Mouse (Mus musculus): ENCODE results near the gene Sh3d21. TPM values are rescaled to one million over a fixed set of nuclear protein-coding genes. Genes with fewer than 3 reads are reported as not detected.
A peak's percentile ranks its signal among the peaks of the same experiment; 100 is the strongest.

Gene Sh3d21
- polyA plus RNA-seq, 1 experiment from 2014 or later = 0.41 TPM

DNA sequence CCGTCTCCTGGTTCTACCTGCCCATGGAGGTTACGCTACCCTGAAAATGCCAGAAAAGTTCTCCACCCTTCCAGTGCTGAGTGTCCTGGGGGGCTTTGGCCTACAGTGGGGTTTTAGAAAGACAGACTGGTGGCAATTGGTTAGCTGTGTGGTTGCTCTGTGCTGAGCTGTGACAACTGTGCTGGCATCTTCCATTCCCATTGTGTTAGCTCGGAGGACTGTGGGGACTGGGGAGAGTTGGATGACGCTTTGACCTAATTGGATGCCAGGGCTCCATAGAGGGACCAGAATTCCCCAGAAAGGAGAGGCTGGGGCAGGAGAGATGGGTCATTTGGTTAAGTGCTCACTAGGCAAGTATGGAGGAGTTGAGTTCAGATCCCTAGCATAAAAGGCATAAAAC lies 29.1 kb downstream of the Sh3d21 start:
- WGBS = 91% methylated on average over 4 of the region's 4 CpGs
- no peak for ATAC-seq
- no peaks in the 10 kb centered on the region for H3K9me3 ChIP-seq (replicated peaks)
- no peaks in the 10 kb centered on the region for H3K27me3 ChIP-seq
- H3K4me3 ChIP-seq = no peak overlapping the region
- H3K27ac ChIP-seq = no peak overlapping the region
- peaks cover 23% of the 10 kb centered on the region for H3K4me1 ChIP-seq
- H3K4me2 ChIP-seq = no peak overlapping the region
- H3K36me3 ChIP-seq (ENCODE audit: poor library complexity, severe bottlenecking) = peaks cover 76% of the 10 kb centered on the region
- no peak overlapping the region for H3K9ac ChIP-seq

DNA sequence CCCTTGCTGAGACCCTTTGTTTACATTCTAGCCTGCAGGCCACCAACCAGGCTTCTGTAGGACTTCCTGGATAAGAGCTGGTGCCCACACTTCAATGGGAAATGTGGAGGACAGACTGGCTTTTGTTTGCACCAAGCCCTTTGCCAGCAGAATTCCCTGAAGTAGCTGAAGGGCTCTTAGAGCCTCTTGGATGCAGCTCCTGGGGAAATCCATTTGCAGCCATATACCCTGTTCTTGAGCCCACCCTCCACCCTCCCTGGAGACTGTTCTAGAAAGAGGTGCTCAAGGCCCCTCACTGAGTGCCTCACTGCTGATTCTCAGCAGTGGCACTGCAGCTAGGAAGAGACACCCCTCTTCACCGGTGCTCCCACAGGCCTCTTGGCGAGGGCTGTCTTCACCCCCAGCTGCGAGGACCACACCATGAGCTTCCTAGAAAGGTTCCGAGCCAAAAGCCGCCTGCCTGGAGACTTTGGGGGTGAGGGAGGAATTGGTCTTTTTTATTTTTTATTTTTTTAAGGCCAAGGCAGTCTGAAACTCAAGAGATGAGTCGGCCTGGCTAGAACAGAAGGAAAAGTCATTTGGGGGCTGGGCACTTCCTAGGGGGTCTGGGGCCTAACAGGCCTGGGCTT lies 30.5 kb downstream of the Sh3d21 start:
- 86% methylated on average over 6 of the region's 6 CpGs for WGBS
- Histone ChIP-seq H3K4me2 (no peak overlapping the region), H3K4me1 (peaks cover 23% of the 10 kb centered on the region), H3K27ac (no peak overlapping the region), H3K4me3 (no peak overlapping the region), H3K27me3 (no peaks in the 10 kb centered on the region), H3K9ac (no peak overlapping the region), H3K36me3 (ENCODE audit: poor library complexity, severe bottlenecking) (peaks cover 76% of the 10 kb centered on the region), H3K9me3 (replicated peaks) (no peaks in the 10 kb centered on the region)
- no peak for ATAC-seq

DNA sequence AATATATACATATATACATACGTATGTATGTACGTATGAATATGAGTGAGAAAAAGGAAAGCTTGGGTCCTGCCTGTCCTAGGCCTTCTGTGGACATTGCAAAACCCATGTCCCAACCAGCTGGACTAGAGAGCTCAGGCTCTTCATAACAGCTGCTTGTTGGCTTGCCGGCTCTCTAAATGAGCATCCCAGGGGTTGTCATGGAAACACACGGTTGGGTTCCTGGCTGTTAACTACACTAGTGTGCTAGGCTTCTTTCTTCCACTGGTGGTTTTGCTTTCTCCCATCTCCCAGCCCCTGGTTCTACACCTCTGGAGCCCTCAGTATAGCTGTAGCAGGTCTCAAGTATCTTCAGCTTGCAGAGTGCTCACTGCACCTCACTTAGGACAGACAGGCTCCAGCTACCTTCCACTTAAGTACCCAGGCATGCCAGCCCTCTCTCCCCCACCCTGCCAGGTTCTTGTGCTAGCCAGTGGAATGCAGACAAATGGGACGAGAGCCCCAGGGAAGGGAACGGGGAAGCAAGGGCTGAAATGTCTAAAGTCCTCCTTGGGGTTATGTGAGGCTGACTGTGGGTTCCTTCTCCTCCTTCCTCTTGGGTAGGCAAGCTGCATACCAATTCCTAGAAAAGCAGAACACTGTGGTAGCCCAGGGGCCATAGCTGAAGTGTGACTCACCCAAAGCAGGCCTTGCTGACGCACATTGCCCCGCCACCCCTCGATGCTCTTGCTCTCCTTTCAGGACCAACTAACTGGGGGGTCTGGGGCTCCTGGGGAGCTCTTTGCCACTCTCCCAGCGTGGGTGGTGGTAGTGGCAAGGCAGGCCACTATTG lies 31.8 kb downstream of the Sh3d21 start:
- H3K4me1 ChIP-seq = peaks cover 23% of the 10 kb centered on the region
- H3K9ac ChIP-seq = no peak overlapping the region; the same call in 1 of the 2 replicates
- H3K27ac ChIP-seq = peak overlapping the region; percentile 32; the same call in 1 of the 2 replicates
- peaks cover 73% of the 10 kb centered on the region for H3K36me3 ChIP-seq (ENCODE audit: poor library complexity, severe bottlenecking)
- 53% methylated on average over 10 of the region's 10 CpGs for WGBS
- H3K4me3 ChIP-seq = no peak overlapping the region
- H3K27me3 ChIP-seq = no peaks in the 10 kb centered on the region
- H3K4me2 ChIP-seq = no peak overlapping the region
- peak; percentile 63; the same call in 1 of the 2 replicates for ATAC-seq
- no peaks in the 10 kb centered on the region for H3K9me3 ChIP-seq (replicated peaks)

DNA sequence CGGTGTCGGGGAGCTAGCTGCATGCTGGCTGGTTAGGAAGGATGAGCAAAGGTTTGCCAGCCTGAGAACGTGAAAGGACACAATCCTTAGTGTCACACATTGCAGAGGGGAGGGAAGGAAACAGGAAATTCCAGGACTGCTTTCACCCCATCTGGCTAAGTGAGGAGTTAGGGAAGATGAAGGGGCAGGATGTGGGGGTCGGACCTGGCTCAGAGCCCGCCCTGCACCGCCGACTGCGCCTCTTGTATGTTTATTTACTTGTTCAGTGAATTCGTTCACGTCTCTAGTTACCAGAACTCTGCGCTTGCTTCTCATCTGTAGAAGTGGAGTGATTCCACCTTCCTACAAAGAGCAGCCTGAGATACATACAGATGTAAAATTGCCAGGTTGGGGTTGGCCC lies 32.8 kb downstream of the Sh3d21 start:
- Histone ChIP-seq H3K27ac (no peak overlapping the region), H3K4me1 (peaks cover 23% of the 10 kb centered on the region), H3K9ac (no peak overlapping the region), H3K4me2 (no peak overlapping the region), H3K4me3 (no peak overlapping the region), H3K36me3 (ENCODE audit: poor library complexity, severe bottlenecking) (peaks cover 73% of the 10 kb centered on the region), H3K27me3 (no peaks in the 10 kb centered on the region), H3K9me3 (replicated peaks) (no peaks in the 10 kb centered on the region)
- no peak for ATAC-seq
- WGBS = 82% methylated on average over 11 of the region's 11 CpGs

DNA sequence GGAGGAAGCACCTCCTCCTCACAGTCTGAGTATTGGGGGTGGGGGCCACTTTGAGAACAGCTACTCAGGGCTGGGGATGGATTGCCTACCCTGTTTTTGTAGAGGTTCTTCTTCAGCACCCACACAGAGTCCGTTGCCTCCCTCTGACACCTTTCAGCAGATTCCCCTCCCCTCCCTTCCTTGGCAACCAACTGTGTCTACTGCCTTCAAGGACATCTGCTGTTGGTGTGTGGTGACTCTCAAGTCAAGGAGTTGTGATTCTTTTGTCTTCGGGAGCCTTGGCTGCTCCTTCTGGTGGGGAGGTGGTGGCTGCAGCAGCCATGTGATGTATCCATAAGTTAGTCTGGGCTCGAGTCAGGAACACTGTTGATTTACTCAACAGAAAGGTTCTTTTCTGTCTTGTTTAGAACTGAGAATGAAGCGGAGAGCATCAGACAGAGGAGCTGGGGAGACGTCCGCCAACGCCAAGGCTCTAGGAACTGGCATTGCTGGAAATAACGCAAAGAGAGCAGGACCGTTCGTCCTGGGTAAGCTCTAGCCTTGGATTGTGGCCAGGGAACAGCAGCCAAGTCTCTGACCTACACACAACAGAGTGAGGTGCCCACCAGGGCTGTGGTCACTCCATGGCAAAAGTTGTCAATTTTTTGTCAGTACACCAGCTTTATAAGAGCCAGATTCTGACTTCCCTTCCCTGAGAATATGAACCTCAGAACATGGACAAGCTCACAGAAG lies 39.8 kb downstream of the Sh3d21 start:
- Histone ChIP-seq H3K36me3 (ENCODE audit: poor library complexity, severe bottlenecking) (peaks cover 64% of the 10 kb centered on the region), H3K4me1 (peaks cover 7% of the 10 kb centered on the region; the same call in 1 of the 2 replicates), H3K4me2 (no peak overlapping the region), H3K9me3 (replicated peaks) (peaks cover 11% of the 10 kb centered on the region; the same call in 1 of the 2 replicates), H3K9ac (no peak overlapping the region), H3K27ac (no peak overlapping the region), H3K4me3 (no peak overlapping the region), H3K27me3 (no peaks in the 10 kb centered on the region)
- ATAC-seq = no peak
- WGBS = 82% methylated on average over 10 of the region's 10 CpGs

DNA sequence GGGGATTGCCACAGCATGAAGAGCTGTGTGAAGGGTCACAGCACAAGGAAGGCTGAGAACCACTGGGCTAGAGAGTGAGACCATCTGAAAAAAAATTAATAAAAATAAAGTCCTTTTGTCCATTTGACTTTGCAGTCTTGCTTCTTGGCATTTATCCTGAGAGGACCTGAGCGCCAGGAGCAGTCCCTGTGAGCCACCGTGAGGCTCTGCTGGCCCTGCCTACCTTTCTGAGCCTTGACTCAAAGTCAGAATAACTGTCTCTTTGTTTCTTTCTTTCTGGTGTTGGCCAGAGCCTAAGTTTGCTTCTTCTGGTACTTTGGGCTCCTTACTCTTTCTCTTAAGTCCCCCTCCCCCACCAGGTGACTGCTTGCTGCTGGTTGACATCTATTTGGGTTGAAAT lies 42.8 kb downstream of the Sh3d21 start:
- no peak overlapping the region for H3K4me3 ChIP-seq
- no peak for ATAC-seq
- no peak overlapping the region for H3K9ac ChIP-seq
- H3K9me3 ChIP-seq (replicated peaks) = peaks cover 11% of the 10 kb centered on the region; the same call in 1 of the 2 replicates
- no peak overlapping the region for H3K4me2 ChIP-seq
- H3K27ac ChIP-seq = no peak overlapping the region
- peaks cover 15% of the 10 kb centered on the region; the same call in 1 of the 2 replicates for H3K4me1 ChIP-seq
- no peaks in the 10 kb centered on the region for H3K27me3 ChIP-seq
- WGBS = 92% methylated on average over 2 of the region's 2 CpGs
- peaks cover 43% of the 10 kb centered on the region for H3K36me3 ChIP-seq (ENCODE audit: poor library complexity, severe bottlenecking)

DNA sequence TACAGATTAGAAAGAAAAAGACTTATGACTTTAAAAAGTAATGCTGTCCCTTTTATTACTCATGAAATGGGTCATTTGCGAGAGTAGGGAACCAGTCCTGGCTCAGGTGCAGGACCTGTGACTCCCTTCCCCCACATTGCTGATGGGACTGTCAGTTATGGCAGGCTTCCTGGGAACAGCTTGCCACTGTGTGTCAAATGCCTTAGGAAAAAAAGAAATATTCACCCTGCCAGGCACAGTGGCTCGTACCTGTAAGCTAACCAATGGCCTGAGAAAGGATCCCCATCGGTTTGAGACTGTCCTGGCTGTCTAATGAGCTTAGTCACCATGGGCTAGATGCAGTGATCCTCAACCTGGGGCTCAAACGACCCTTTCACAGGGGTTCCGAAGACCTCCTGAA lies 43.2 kb downstream of the Sh3d21 start:
- Histone ChIP-seq H3K4me1 (peaks cover 16% of the 10 kb centered on the region; the same call in 1 of the 2 replicates), H3K9me3 (replicated peaks) (peaks cover 11% of the 10 kb centered on the region; the same call in 1 of the 2 replicates), H3K27ac (no peak overlapping the region), H3K4me3 (no peak overlapping the region), H3K4me2 (no peak overlapping the region), H3K27me3 (no peaks in the 10 kb centered on the region), H3K9ac (no peak overlapping the region), H3K36me3 (ENCODE audit: poor library complexity, severe bottlenecking) (peaks cover 39% of the 10 kb centered on the region)
- no peak for ATAC-seq
- WGBS = 93% methylated on average over 5 of the region's 5 CpGs

DNA sequence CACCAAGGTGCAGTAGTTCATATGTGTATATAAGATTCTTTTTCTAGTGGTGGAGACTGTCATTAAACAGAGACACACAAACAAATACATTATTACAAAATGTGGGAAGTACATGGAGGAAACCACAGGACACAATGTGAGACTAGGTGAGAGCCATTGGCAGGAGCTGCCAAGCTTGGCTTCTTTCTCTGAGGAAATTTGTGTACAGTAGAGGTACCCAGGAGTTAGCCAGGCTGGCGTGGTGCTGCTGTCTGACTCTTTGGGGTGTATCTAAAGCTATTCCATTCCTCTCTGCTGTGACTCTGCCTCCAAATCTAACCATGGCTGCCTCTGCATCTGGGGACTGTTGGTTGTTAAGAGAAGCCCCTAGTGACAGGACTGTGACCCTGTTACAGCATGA lies 44.2 kb downstream of the Sh3d21 start:
- peaks cover 16% of the 10 kb centered on the region; the same call in 1 of the 2 replicates for H3K4me1 ChIP-seq
- no peak overlapping the region for H3K4me2 ChIP-seq
- peaks cover 11% of the 10 kb centered on the region; the same call in 1 of the 2 replicates for H3K9me3 ChIP-seq (replicated peaks)
- H3K27ac ChIP-seq = peak overlapping the region; percentile 65
- H3K36me3 ChIP-seq (ENCODE audit: poor library complexity, severe bottlenecking) = peaks cover 30% of the 10 kb centered on the region
- no peak overlapping the region for H3K9ac ChIP-seq
- WGBS = 77% methylated on average over 1 of the region's 1 CpGs
- H3K27me3 ChIP-seq = no peaks in the 10 kb centered on the region
- ATAC-seq = no peak
- H3K4me3 ChIP-seq = no peak overlapping the region

DNA sequence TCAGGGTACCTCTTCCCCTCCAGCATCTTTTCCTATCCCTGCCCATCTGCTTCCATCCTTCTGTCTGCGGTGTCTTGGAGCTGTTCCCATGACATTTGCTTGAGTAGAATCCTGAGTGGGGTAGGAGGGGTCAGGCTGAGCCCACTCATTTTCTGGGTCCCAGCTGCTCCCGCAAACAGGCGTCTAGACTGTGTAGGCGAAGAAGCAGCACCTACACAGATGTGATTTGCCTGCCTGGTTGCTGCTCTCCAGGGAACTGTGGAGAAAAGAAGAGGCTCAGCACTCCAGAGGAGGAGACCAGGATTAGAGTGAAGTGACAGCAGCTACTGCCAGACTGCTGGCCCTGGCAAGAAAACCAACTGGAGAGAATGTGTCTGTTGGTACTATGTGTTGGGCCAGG lies 44.6 kb downstream of the Sh3d21 start:
- 79% methylated on average over 4 of the region's 4 CpGs for WGBS
- Histone ChIP-seq H3K36me3 (ENCODE audit: poor library complexity, severe bottlenecking) (peaks cover 26% of the 10 kb centered on the region), H3K4me1 (peaks cover 20% of the 10 kb centered on the region; the same call in 1 of the 2 replicates), H3K27me3 (no peaks in the 10 kb centered on the region), H3K4me2 (no peak overlapping the region), H3K9ac (no peak overlapping the region), H3K4me3 (no peak overlapping the region), H3K9me3 (replicated peaks) (peaks cover 11% of the 10 kb centered on the region; the same call in 1 of the 2 replicates), H3K27ac (peak overlapping the region; percentile 65)
- peak; percentile 45; the same call in 1 of the 2 replicates for ATAC-seq

DNA sequence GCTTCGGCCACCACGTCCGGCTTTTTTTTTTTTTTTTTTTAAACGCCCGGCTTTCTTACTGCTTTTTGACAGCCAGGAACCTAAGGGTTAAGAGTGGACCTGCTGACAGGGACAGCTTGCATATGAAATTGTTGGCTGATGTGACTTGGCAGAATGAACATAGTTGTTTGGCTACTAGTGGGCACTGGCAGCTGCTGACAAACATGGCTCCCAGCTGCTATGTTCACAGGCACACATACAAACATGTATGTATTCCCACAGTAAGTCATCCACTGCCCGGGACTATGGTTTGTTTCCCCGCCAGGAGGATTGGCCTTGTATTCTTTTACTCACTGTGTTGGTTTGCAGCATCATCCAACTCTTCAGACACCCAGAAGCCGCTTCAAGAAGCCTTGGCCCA lies 46.2 kb downstream of the Sh3d21 start:
- ATAC-seq = no peak
- 83% methylated on average over 8 of the region's 8 CpGs for WGBS
- H3K9ac ChIP-seq = no peak overlapping the region
- H3K4me3 ChIP-seq = no peak overlapping the region
- H3K27ac ChIP-seq = peak overlapping the region; percentile 19; the same call in 1 of the 2 replicates
- H3K36me3 ChIP-seq (ENCODE audit: poor library complexity, severe bottlenecking) = peaks cover 20% of the 10 kb centered on the region
- peaks cover 11% of the 10 kb centered on the region; the same call in 1 of the 2 replicates for H3K9me3 ChIP-seq (replicated peaks)
- no peak overlapping the region for H3K4me2 ChIP-seq
- peaks cover 17% of the 10 kb centered on the region; the same call in 1 of the 2 replicates for H3K4me1 ChIP-seq
- no peaks in the 10 kb centered on the region for H3K27me3 ChIP-seq

DNA sequence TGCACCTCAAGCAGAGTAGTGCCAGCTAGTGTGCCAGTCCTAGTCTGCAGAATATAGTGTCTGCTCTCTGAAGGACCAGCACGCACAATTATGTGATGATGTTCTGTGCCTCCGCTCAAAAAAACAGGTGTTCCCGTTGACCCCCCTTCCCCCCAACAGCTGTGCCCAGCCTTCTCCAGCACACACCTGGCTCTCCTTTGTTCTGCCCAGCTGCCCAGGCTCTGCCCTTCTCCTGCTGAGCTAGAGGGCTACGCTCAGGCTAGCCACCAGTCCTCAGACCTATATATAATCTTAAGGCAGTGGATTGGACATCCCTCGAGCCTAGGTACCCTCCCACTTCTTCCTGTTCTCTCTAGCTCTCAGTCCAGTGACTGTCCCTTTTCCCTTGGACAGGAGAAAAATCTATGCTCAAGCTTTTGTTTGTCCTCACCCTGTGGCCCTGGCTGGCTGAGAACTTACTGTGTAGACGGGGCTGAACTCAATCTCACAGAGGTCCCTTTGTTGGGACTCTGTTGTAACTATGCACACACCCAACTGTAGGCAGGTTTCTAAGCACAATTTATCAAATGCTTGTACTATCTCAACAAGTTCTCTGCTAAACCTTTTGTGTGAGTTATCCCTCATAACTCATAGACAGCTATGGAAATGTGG lies 47.3 kb downstream of the Sh3d21 start:
- H3K36me3 ChIP-seq (ENCODE audit: poor library complexity, severe bottlenecking) = peaks cover 12% of the 10 kb centered on the region
- H3K4me1 ChIP-seq = peaks cover 21% of the 10 kb centered on the region
- H3K27ac ChIP-seq = no peak overlapping the region
- WGBS = 76% methylated on average over 6 of the region's 6 CpGs
- ATAC-seq = no peak
- no peak overlapping the region for H3K4me2 ChIP-seq
- H3K4me3 ChIP-seq = no peak overlapping the region
- no peak overlapping the region for H3K9ac ChIP-seq
- H3K9me3 ChIP-seq (replicated peaks) = 0 out of 2 replicates have a peak, but pooled peaks cover 2% of the 10 kb centered on the region
- H3K27me3 ChIP-seq = no peaks in the 10 kb centered on the region

Data from forebrain, embryonic 13.5 days (tissue).